Mouse (Mus musculus): Measurements from ENCODE around the gene Tnpo1. TPM values are rescaled to one million over a fixed set of nuclear protein-coding genes. Genes with fewer than 3 reads are reported as not detected.
A peak's percentile ranks its signal among the peaks of the same experiment; 100 is the strongest.

Tnpo1 gene
- polyA plus RNA-seq, 1 experiment: 157 TPM

DNA sequence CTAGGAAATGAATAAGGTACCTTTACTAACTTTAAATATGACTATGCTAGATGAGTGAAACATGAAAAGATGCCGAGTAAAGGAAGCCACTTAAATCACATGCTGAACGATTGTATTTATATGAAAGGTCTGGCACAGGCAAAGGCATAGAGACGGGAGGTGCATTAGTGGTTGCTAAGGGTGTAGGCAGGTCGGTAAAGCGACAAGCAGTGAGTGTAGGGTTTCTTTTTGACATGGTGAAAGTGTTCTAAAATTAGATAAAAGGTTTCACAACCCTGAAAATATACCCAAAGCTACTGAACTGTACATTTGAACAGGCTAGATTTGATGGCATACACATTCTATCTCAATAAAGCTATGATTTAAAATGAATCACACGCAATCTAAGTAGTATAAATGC is 10.9 kb upstream of the Tnpo1 start:
- H3K4me3 ChIP-seq (ENCODE audit: insufficient read depth, low read length): no peak overlapping the region
- TF ChIP-seq POLR2A (IDR thresholded peaks at IDR 0.05; ENCODE audit: low read depth, low read length) (no peak), CTCF (IDR thresholded peaks at IDR 0.05; ENCODE audit: borderline replicate concordance, insufficient read depth, low read length) (no peak)
- H3K4me1 ChIP-seq (ENCODE audit: control insufficient read depth, insufficient read depth, low read length): no peaks in the 10 kb centered on the region
- no peak overlapping the region for H3K27ac ChIP-seq (ENCODE audit: insufficient read depth, low read length)

DNA sequence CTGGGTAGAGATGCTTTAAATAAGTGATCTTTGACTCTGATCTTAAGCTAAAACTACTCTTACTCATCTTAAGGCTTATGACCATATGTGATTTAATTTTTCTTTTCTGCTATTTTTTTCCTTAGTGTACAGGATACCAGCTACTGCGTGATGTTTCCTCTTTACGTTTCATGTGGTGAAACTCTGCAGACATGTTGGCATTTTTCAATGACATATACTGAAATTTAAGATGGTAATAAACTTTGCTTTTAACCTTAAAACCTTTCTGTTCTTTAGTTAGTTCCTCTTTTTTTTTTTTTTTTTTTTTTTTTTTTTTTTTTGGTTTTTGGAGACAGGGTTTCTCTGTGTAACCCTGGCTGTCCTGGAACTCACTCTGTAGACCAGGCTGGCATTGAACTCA is 2.7 kb upstream of the Tnpo1 start:
- no peak overlapping the region for H3K27ac ChIP-seq (ENCODE audit: insufficient read depth, low read length)
- H3K4me1 ChIP-seq (ENCODE audit: control insufficient read depth, insufficient read depth, low read length): peaks cover 4% of the 10 kb centered on the region
- TF ChIP-seq POLR2A (IDR thresholded peaks at IDR 0.05; ENCODE audit: low read depth, low read length) (no peak), CTCF (IDR thresholded peaks at IDR 0.05; ENCODE audit: borderline replicate concordance, insufficient read depth, low read length) (no peak)
- H3K4me3 ChIP-seq (ENCODE audit: insufficient read depth, low read length): no peak overlapping the region

DNA sequence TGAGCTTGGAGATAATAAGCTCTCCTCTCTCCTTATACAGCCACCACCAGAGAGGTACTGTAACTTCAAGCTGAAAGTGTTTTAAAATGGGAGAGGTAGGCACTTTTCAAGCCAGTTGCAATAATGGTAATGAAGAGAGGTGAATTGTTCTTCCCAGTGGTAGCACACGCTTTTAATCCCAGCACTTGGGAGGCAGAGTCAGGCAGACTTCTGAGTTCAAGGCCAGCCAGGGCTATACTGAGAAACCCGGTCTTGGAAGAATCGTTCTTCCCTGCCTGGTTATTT is 716 bp upstream of the Tnpo1 start:
- H3K4me1 ChIP-seq (ENCODE audit: control insufficient read depth, insufficient read depth, low read length): peaks cover 6% of the 10 kb centered on the region
- peak overlapping the region; percentile 42; the same call in 1 of the 2 replicates for H3K27ac ChIP-seq (ENCODE audit: insufficient read depth, low read length)
- peak overlapping the region; percentile 42; the same call in 1 of the 2 replicates for H3K4me3 ChIP-seq (ENCODE audit: insufficient read depth, low read length)
- TF ChIP-seq POLR2A (IDR thresholded peaks at IDR 0.05; ENCODE audit: low read depth, low read length) (no peak), CTCF (IDR thresholded peaks at IDR 0.05; ENCODE audit: borderline replicate concordance, insufficient read depth, low read length) (no peak)

DNA sequence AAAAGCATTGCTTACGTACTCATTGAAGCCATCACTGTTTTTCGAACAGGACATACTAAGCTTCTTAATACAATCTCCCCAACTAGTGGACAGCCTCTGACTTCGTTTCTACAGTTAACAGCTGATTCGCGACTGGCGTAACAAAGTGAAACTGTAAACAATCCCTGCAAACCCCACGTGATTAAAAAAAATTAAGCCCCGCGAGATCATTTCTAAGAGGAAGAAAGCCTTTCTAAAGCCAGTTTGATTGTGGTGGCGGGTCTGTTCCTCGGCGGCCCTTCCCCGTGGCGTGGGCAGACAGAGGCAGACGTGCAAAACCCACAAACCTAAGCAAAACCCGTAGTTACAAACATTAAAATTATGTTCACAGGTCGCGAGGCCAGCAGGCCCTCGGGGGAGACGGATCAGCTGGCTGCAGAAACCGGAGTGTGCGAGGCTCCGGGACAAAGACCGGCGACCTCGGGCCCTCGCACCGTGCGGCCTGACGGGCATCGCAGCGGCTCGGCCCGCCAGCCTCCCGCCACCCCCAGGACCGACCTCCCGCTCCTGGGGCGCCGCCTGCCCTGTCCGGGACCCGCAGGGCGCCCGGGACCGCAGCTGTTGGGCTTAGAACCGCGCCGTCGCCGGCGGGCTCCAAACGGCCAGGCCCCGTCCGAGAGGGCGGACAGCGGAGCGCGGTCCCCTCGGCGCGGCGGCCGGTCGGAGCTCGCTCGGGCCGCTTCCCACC is 535 bp downstream of the Tnpo1 start:
- Histone ChIP-seq H3K4me1 (ENCODE audit: control insufficient read depth, insufficient read depth, low read length) (peaks cover 6% of the 10 kb centered on the region), H3K27ac (ENCODE audit: insufficient read depth, low read length) (peak overlapping the region; percentile 77), H3K4me3 (ENCODE audit: insufficient read depth, low read length) (peak overlapping the region; percentile 83)
- TF ChIP-seq POLR2A (IDR thresholded peaks at IDR 0.05; ENCODE audit: low read depth, low read length) (peak; percentile 57), CTCF (IDR thresholded peaks at IDR 0.05; ENCODE audit: borderline replicate concordance, insufficient read depth, low read length) (no peak)

DNA sequence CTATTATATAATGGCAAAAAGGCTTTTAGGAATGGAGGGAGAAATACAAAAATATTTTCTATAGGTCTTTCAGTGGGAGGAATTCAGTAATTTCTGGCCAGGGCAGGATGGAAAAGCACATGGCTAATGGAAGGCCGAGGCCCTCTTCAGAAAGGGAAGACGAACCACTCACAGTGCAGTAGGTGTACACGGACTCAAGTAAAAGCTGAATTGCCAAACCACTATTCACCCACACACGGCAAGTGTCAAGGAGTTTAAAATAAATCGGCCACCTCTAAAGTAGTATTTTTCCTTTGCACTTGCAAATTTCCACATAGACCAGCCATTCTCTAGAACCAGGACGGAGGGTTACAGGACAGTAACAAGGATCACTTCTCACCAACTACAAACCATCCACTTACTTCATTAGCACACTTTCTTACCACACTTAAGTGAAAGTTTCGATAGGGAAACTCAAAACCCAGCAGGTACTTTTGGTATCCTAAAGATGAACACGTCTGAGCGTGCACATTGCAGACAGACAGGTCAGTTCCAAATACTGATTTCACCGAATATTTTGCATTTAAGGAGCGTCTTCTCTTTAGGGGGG is 1.2 kb downstream of the Tnpo1 start:
- H3K27ac ChIP-seq (ENCODE audit: insufficient read depth, low read length): peak overlapping the region; percentile 77
- peaks cover 6% of the 10 kb centered on the region for H3K4me1 ChIP-seq (ENCODE audit: control insufficient read depth, insufficient read depth, low read length)
- no peak for TF ChIP-seq POLR2A (IDR thresholded peaks at IDR 0.05; ENCODE audit: low read depth, low read length)
- no peak for TF ChIP-seq CTCF (IDR thresholded peaks at IDR 0.05; ENCODE audit: borderline replicate concordance, insufficient read depth, low read length)
- H3K4me3 ChIP-seq (ENCODE audit: insufficient read depth, low read length): peak overlapping the region; percentile 83

DNA sequence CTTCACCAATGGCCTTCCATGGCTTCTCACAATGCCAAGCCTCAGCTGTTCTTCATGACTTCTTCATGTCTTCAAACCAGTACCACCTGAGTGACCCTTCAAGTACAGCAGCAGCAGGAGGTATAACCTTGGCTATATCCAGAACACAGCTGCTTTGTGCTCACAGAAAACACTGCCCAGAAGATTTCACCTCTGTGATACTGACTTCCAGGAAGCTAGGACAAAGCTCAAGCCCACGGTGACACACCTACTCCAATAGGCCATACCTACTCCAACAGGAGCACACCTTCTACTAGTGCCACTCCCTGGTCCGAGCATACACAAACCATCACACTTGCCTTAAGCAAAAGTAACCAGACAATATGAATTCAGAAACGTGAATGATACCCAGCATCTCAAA is 3.4 kb downstream of the Tnpo1 start:
- H3K27ac ChIP-seq (ENCODE audit: insufficient read depth, low read length): no peak overlapping the region

DNA sequence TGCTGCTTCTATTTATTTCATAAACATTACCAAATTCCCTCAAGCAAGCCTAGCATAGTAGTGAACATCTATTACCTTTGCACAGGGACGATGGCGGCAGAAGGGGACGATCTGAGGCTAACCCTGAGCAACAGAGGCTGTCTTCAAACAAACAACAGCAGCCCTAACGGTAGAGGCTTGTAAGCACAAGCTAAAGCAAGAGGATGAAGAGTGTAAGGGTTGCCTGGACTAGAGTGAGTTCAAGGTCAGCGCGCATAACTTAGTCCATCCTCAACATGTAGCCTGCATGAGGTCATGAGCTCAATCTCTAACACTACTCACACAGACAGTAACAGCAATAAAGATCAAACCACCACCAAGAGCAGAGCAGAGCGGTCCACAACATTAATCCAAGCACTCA is 4.9 kb downstream of the Tnpo1 start:
- TF ChIP-seq CTCF (IDR thresholded peaks at IDR 0.05; ENCODE audit: borderline replicate concordance, insufficient read depth, low read length) (no peak), POLR2A (IDR thresholded peaks at IDR 0.05; ENCODE audit: low read depth, low read length) (no peak)
- H3K4me3 ChIP-seq (ENCODE audit: insufficient read depth, low read length): no peak overlapping the region
- peaks cover 11% of the 10 kb centered on the region for H3K4me1 ChIP-seq (ENCODE audit: control insufficient read depth, insufficient read depth, low read length)
- H3K27ac ChIP-seq (ENCODE audit: insufficient read depth, low read length): no peak overlapping the region

More for the DNA sequence above, 3.4 kb downstream of the Tnpo1 start:
- Histone ChIP-seq H3K4me1 (ENCODE audit: control insufficient read depth, insufficient read depth, low read length) (peaks cover 9% of the 10 kb centered on the region), H3K4me3 (ENCODE audit: insufficient read depth, low read length) (no peak overlapping the region)
- TF ChIP-seq CTCF (IDR thresholded peaks at IDR 0.05; ENCODE audit: borderline replicate concordance, insufficient read depth, low read length) (no peak), POLR2A (IDR thresholded peaks at IDR 0.05; ENCODE audit: low read depth, low read length) (no peak)

DNA sequence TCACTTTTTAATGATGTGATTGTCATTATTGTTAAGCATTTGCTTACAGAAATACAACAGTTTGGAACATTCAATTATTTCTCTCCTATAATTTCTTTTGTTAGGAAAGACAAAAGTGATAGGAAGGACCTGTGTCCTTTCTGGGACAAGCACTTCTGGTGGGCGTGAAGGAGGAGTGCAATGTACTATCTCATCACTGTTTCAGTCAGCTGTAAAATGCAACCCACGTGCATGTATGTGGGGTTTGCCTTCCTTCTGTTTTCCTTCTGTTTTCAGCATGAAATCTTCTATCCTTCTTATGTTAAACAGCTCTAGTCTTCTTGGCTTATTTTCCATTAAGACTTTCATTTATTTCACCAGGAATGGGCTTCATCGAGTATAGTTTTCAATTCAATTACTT is 5.9 kb downstream of the Tnpo1 start:
- Histone ChIP-seq H3K4me3 (ENCODE audit: insufficient read depth, low read length) (no peak overlapping the region), H3K4me1 (ENCODE audit: control insufficient read depth, insufficient read depth, low read length) (peaks cover 16% of the 10 kb centered on the region), H3K27ac (ENCODE audit: insufficient read depth, low read length) (no peak overlapping the region)
- TF ChIP-seq CTCF (IDR thresholded peaks at IDR 0.05; ENCODE audit: borderline replicate concordance, insufficient read depth, low read length): no peak
- no peak for TF ChIP-seq POLR2A (IDR thresholded peaks at IDR 0.05; ENCODE audit: low read depth, low read length)

DNA sequence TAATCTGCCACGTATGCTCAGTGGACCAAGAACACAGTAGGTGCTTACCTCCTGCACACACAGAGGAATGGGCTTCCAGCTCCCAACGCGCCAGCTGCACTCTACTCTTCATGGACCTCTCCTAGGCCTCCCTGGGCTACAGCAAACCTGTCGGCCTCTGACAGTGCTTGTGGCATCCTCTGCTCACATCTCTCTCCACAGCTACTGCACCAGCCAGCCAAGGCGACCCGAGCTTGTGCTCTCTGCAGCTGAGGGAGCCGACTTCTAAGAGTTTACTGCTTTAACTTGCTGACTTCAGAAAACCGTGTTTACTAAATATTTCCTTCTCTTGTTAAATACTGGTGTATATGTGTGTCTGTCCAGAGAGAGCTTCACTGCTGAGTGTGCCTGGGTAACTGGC is 6.5 kb downstream of the Tnpo1 start:
- Histone ChIP-seq H3K4me3 (ENCODE audit: insufficient read depth, low read length) (no peak overlapping the region), H3K4me1 (ENCODE audit: control insufficient read depth, insufficient read depth, low read length) (peaks cover 17% of the 10 kb centered on the region), H3K27ac (ENCODE audit: insufficient read depth, low read length) (no peak overlapping the region)
- TF ChIP-seq POLR2A (IDR thresholded peaks at IDR 0.05; ENCODE audit: low read depth, low read length): no peak
- TF ChIP-seq CTCF (IDR thresholded peaks at IDR 0.05; ENCODE audit: borderline replicate concordance, insufficient read depth, low read length): no peak

DNA sequence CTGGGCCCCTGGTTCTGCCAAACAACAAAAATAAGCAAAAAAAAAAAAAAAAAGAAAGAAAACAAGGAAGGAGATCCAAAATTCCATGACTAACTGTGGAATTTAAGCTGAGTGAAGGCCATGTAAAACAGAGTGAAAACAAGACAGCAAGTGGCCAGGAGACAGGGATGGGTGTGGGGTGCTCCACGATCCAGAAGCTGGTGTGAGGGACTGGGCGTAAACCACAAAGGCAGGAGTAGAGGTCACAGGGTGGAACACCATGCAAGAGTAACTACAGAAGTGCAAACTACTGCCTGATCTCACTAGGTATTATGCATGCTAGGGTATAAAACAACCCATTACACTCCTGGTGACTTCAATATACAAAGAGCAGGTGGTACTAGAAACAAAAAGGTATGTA is 8.3 kb downstream of the Tnpo1 start:
- H3K4me1 ChIP-seq (ENCODE audit: control insufficient read depth, insufficient read depth, low read length): peaks cover 18% of the 10 kb centered on the region; the same call in 1 of the 2 replicates
- no peak overlapping the region for H3K27ac ChIP-seq (ENCODE audit: insufficient read depth, low read length)
- no peak overlapping the region for H3K4me3 ChIP-seq (ENCODE audit: insufficient read depth, low read length)
- TF ChIP-seq CTCF (IDR thresholded peaks at IDR 0.05; ENCODE audit: borderline replicate concordance, insufficient read depth, low read length) (no peak), POLR2A (IDR thresholded peaks at IDR 0.05; ENCODE audit: low read depth, low read length) (no peak)
